Mouse (Mus musculus) C2C12 (cell line): ENCODE results near the gene Reg3d.

Experiments used
- CTCF ChIP-seq: IDR thresholded peaks from one replicate; pipeline ENCODE4 v1.5.1; 2011; ENCODE audit not compliant: control insufficient read depth, insufficient read depth, insufficient read length
- FOSL1 ChIP-seq: IDR thresholded peaks from one replicate; pipeline ENCODE4 v1.8.0; 2011; ENCODE audit warnings: mild to moderate bottlenecking, low read length; ENCODE audit not compliant: poor library complexity, insufficient read depth, severe bottlenecking
- MAX ChIP-seq: IDR thresholded peaks from one replicate; pipeline ENCODE4 v1.6.1; 2011; ENCODE audit warnings: mild to moderate bottlenecking, control low read depth
- MYOD1 ChIP-seq: IDR thresholded peaks from one replicate; pipeline ENCODE4 v1.6.1; 2011; ENCODE audit warnings: low read depth; ENCODE audit not compliant: control insufficient read depth, insufficient read length
- USF1 ChIP-seq: IDR thresholded peaks from one replicate; pipeline ENCODE4 v1.6.1; 2011; ENCODE audit warnings: low read depth, mild to moderate bottlenecking, control low read depth, moderate library complexity

DNA sequence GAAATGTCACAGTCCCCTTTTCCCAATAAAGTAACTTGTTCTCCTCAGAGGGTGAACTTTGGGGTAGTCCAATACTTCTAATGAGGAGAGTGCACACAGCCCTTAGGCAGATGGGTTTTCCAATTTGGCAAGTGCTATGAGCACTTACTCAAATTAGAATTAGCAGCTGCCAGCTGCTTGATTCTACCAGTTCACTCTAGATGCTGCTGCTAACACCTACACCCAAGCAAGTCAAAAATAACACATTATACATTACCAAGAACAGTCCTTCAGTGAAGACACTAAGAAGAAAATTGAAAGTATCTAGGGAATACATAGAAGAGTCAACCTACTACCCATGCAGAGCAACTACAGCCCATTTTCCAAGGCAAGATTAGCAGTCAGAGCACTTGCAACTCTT is 38.4 kb downstream of the Reg3d start:
- TF ChIP-seq CTCF (no peak), MAX (no peak), FOSL1 (no peak), MYOD1 (no peak), USF1 (no peak)
